Mouse (Mus musculus) ES-Bruce4 (cell line): ENCODE results near the gene Ciapin1.

Experiments
- CTCF ChIP-seq: IDR thresholded peaks from one replicate; pipeline ENCODE4 v1.8.1; 2011; ENCODE audit warnings: low read depth, low read length
- EP300 ChIP-seq: IDR thresholded peaks from 2 replicates; pipeline ENCODE4 v1.6.1; 2011; ENCODE audit warnings: low read depth, low read length; ENCODE audit not compliant: insufficient read depth

DNA sequence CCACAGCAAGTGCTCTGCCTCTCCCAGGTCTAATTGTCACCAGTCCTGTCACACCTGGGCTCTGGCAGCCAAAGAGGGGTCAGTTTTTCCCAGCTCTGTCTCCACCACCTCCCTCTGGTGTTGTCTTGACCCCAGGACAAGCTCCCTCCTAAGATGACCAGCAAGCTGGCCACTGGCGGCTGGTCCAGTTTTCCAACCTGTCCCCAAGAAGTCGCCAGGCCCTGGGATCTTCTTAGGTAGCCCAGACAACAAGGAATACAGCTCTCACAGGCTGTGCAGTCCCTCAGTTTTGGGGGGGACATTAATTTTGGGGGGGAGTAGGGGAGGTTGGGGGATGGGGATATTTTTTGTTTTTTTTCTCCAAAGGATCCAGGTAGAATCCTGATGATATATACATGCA is 34.4 kb upstream of the Ciapin1 start:
- no peak for TF ChIP-seq CTCF
- no peak for TF ChIP-seq EP300
